Mouse (Mus musculus) lung, embryonic 15.5 days (tissue): Measurements from ENCODE around the gene Pskh1. TPM values are rescaled to one million over a fixed set of nuclear protein-coding genes. Genes with fewer than 3 reads are reported as not detected.

ENCODE experiments used
- ATAC-seq: fragments of 200-750 bp; cut with Nextera tagmentation; 2 replicates; pipeline ENCODE4 v1.8.0; 2017; ENCODE audit warnings: moderate number of reproducible peaks, borderline replicate concordance; ENCODE audit not compliant: low FRiP score, low TSS enrichment; ENCODE audit errors: extremely low read depth
- H3K27ac ChIP-seq: fragments of 300-500 bp; sonication (generic); 2 replicates; pipeline ENCODE4 v1.5.1; 2015; ENCODE audit warnings: moderate library complexity, mild to moderate bottlenecking, inconsistent platforms
- H3K27me3 ChIP-seq: fragments of 300-500 bp; sonication (generic); 2 replicates; pipeline ENCODE4 v1.6.1; 2015; ENCODE audit warnings: inconsistent platforms
- H3K36me3 ChIP-seq: fragments of 300-500 bp; sonication (generic); 2 replicates; pipeline ENCODE4 v1.6.1; 2015; ENCODE audit warnings: inconsistent platforms
- H3K4me1 ChIP-seq: fragments of 300-500 bp; sonication (generic); 2 replicates; pipeline ENCODE4 v1.6.1; 2015; ENCODE audit warnings: inconsistent platforms
- H3K4me2 ChIP-seq: fragments of 300-500 bp; sonication (generic); 2 replicates; pipeline ENCODE4 v1.6.1; 2015; ENCODE audit warnings: inconsistent platforms, mild to moderate bottlenecking, moderate library complexity
- H3K4me3 ChIP-seq: fragments of 300-500 bp; sonication (generic); 2 replicates; pipeline ENCODE4 v1.5.1; 2015; ENCODE audit warnings: mild to moderate bottlenecking, inconsistent platforms
- H3K9ac ChIP-seq: fragments of 300-500 bp; sonication (generic); 2 replicates; pipeline ENCODE4 v1.6.1; 2015; ENCODE audit warnings: inconsistent platforms
- H3K9me3 ChIP-seq: fragments of 300-500 bp; sonication (generic); 2 replicates; pipeline ENCODE4 v1.6.1; 2016; ENCODE audit warnings: inconsistent platforms
- WGBS: fragments of 180-500 bp; shearing (Covaris S2); methylation state at CpG from one replicate; pipeline ENCODE4 v1.1.7; 2015; 5-methylcytosine and 5-hydroxymethylcytosine counted together
- polyA plus RNA-seq: library from polyadenylated mRNA; unstranded; fragments of >200 nt; fragmentation: Nextera tagmentation; extraction: Ambion mirVana; gene quantifications from 2 replicates; pipeline ENCODE4 v1.2.1, GENCODE M21; 2015

Gene Pskh1
- polyA plus RNA-seq, 1 experiment from 2014 or later: 33.0 TPM

DNA sequence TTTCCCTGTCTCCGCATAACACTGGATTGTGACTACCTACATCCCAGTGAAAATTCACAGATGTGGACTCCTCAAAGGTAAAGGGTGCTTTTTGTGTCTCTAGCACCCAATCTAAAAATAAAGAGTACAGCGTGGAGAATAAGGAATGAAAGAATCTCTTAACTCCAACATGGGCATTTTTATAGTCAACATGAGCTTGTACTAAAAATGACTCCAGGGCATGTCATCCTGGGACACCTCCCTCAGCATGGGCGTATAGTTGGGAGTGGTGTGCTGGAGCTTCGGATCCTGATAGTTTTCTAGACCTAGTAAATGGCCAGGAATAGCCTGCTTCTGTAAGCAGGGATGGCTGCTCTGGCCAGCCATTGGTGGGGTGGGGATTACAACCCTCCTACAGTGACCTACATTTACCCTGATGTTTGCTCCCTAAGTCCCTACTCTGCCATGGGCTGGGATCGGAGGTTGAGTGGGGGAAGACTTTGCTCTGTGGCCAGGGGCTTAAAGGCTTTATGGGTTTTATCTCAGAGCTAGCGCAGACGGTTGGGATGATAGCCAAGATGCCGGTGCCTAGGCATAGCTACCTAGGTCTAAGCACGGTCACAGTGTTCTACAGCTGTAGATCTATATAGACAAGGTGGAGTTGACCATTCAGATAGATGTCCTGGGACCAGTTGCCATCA is 2.3 kb upstream of the Pskh1 start:
- H3K36me3 ChIP-seq: peaks cover 5% of the 10 kb centered on the region; the same call in 1 of the 2 replicates
- no peaks in the 10 kb centered on the region for H3K27me3 ChIP-seq
- no peak overlapping the region for H3K4me3 ChIP-seq
- 76% methylated on average over 9 of the region's 9 CpGs for WGBS
- peaks cover 17% of the 10 kb centered on the region for H3K4me1 ChIP-seq
- H3K9me3 ChIP-seq: no peaks in the 10 kb centered on the region
- no peak overlapping the region for H3K4me2 ChIP-seq
- H3K27ac ChIP-seq: no peak overlapping the region
- no peak for ATAC-seq
- no peak overlapping the region for H3K9ac ChIP-seq

DNA sequence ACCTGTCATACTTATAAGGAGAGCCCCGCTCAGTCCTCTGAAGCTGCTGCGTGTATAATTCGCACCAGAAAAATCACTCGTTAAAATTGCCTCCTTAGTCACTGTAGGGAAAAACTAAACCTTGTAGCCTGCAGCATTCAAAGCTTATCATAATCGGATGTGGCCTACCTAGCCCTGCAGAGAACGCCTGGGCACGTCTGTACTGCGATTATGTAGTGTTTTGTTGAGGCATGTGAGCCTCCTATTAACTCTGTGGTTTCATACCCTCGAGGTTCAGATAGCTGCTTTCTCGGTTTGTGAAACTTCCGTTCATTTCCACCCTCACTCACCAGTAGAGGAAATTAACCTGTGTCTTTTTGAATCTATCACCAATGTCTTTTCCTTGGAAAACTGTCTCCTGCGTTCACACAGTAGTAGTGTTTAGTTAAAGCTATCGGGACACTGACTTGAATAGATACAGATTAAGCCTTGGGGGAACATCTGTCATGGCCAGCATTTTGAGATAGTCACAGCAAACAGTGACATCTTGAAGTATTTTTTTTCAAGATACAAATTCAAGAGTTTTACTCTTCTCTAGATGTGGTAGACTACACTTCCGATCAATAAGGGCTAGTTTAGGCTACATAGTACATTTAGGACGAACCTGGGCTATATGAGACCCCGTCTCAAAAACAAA is 838 bp downstream of the Pskh1 start:
- Histone ChIP-seq H3K9me3 (no peaks in the 10 kb centered on the region), H3K9ac (peak overlapping the region; percentile 99), H3K36me3 (no peaks in the 10 kb centered on the region), H3K27me3 (no peaks in the 10 kb centered on the region), H3K27ac (peak overlapping the region; percentile 89), H3K4me3 (peak overlapping the region; percentile 80), H3K4me1 (peaks cover 13% of the 10 kb centered on the region), H3K4me2 (peak overlapping the region; percentile 60)
- ATAC-seq: no peak
- 26% methylated on average over 16 of the region's 16 CpGs for WGBS

DNA sequence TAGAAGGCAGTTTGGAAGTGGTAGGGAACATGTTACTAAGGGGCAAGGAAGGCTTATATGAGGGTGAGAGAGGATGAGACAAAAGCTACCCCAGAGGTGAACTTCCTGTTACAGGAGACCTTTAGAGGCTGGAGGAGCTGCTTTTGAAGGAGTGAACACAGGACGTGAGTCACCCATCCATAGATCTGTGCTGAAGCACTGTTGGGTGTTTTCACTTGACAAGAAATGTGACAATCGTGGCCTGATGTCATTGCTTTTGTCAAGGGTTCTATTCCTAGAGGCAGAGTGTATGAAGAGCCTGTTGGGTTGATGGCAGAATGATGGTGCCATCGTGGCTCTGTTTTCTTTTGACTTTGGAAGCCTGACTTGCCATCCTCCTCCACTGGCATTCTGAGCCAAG is 19.1 kb downstream of the Pskh1 start:
- no peak overlapping the region for H3K27ac ChIP-seq
- H3K9ac ChIP-seq: no peak overlapping the region
- H3K4me3 ChIP-seq: no peak overlapping the region
- H3K36me3 ChIP-seq: peaks cover 14% of the 10 kb centered on the region; the same call in 1 of the 2 replicates
- H3K9me3 ChIP-seq: no peaks in the 10 kb centered on the region
- WGBS: 84% methylated on average over 3 of the region's 3 CpGs
- H3K4me2 ChIP-seq: no peak overlapping the region
- ATAC-seq: no peak
- H3K4me1 ChIP-seq: no peaks in the 10 kb centered on the region
- H3K27me3 ChIP-seq: no peaks in the 10 kb centered on the region

DNA sequence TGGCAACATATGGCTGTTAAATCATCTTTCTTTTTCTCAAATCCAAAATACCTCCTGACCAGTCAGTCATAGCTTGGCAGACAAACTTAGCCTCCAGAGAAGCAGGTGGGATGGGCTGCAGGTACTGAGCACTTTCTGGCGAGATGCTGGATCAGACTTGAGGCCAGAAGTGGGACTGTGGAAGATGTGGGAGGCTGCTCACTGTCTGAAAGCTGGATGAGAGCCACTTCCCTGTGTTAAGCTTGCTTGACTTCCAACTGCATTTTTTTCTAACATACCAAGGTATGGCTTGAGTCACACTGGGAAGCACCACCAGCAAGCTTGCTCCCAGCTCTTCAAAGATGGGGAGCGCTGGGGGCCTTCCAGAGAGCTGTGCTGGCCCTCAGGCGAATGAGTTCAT is 24.9 kb downstream of the Pskh1 start:
- 60% methylated on average over 3 of the region's 3 CpGs for WGBS
- Histone ChIP-seq H3K9ac (no peak overlapping the region), H3K36me3 (peaks cover 12% of the 10 kb centered on the region), H3K4me1 (no peaks in the 10 kb centered on the region), H3K27ac (no peak overlapping the region), H3K4me3 (no peak overlapping the region), H3K27me3 (no peaks in the 10 kb centered on the region), H3K9me3 (no peaks in the 10 kb centered on the region), H3K4me2 (no peak overlapping the region)
- no peak for ATAC-seq

DNA sequence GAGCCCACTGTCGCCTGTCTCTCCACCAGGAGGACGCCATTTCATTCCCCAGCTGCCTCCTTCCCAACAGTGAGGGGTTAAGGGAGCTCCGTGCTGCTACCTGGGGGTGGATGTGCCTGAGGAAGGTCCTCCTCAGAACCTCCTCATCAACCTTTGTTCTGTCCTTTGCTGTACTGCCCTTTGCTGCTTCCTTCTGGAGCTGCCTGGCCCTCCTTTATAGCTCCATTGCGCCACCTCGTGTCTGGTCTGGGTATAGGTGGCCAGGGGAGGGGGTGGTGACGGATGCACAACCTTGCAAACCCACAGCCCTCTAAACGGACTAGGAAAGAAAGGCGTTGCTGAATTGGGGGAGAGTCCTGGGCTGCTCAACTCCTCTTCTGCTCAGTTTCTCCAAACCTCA is 30.4 kb downstream of the Pskh1 start:
- H3K9ac ChIP-seq: no peak overlapping the region
- 17% methylated on average over 8 of the region's 8 CpGs for WGBS
- no peak; the same call in 1 of the 2 replicates for ATAC-seq

DNA sequence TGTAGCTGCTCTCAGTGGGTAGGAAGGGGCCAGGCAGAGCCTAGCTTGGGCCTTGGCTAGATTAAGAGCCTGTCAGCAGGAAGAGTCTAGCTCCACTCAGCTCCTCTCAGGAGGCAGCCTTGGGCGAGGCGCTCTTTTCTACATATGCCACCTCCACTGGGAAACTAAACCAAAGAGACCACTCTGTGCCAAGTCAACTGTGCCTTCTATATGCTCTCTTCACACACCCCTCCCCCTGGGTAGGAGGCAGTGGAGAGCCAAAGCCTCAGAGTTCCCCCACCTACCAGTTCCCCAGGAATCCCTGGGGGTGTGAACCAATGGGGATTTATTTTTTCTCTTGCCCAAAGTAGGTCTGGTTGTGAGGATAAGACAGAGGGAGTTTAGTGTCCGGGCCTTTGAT is 31.0 kb downstream of the Pskh1 start:
- Histone ChIP-seq H3K27ac (no peak overlapping the region), H3K4me3 (no peak overlapping the region), H3K4me1 (peaks cover 4% of the 10 kb centered on the region; the same call in 1 of the 2 replicates), H3K4me2 (no peak overlapping the region), H3K9ac (no peak overlapping the region), H3K9me3 (no peaks in the 10 kb centered on the region), H3K36me3 (peaks cover 9% of the 10 kb centered on the region), H3K27me3 (no peaks in the 10 kb centered on the region)
- 92% methylated on average over 3 of the region's 3 CpGs for WGBS
- ATAC-seq: no peak

More for the DNA sequence above, 30.4 kb downstream of the Pskh1 start:
- no peak overlapping the region for H3K27ac ChIP-seq
- H3K27me3 ChIP-seq: no peaks in the 10 kb centered on the region
- H3K9me3 ChIP-seq: no peaks in the 10 kb centered on the region
- no peaks in the 10 kb centered on the region for H3K4me1 ChIP-seq
- H3K4me3 ChIP-seq: no peak overlapping the region
- peaks cover 9% of the 10 kb centered on the region for H3K36me3 ChIP-seq
- no peak overlapping the region for H3K4me2 ChIP-seq

DNA sequence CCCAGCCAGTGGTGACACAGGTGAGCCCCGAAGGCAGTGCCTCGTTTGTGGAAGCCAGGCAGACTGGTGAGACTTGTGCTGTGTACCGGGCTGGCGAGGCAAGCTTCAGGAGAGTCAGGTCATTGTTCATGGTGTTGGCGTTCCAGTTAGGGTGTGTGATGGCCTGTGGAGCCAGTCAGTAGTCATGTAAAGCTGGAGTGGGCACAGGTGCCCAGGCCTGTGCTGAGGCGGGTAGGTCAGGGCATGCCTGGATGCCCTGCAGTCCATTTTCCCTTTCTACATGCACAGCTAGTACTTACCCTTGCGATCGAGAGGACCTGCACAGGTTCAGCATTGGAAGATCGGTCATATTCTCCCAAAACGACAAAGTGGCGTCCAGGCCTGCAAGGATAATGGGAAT is 32.3 kb downstream of the Pskh1 start:
- Histone ChIP-seq H3K9me3 (no peaks in the 10 kb centered on the region), H3K27me3 (no peaks in the 10 kb centered on the region), H3K9ac (no peak overlapping the region), H3K27ac (no peak overlapping the region), H3K4me3 (no peak overlapping the region), H3K4me1 (peaks cover 9% of the 10 kb centered on the region; the same call in 1 of the 2 replicates), H3K4me2 (no peak overlapping the region), H3K36me3 (peaks cover 9% of the 10 kb centered on the region)
- no peak for ATAC-seq
- WGBS: 86% methylated on average over 11 of the region's 11 CpGs

DNA sequence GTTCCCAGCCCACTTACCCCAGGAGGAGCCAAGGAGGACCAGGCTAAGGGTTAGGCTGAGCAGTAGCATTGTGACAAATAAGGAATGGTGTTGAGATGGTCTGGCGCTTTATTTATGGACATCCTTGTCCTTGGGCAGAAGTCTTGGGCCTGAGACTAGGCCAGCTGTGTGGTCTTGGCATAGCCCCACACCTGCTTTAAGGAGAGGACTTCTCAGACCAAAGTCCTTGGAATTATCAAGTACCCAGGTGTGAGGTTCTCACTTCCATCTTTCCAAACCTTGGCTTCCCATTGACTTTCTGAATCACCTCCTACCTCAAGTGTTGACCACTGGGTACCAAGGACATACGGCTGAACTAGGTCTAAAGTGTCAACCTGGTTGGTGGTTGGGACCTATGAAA is 33.5 kb downstream of the Pskh1 start, which contains the start of gene Ctrl:
Gene Ctrl (minus strand): TSS at position 101 of the 400 bp plus-strand sequence.
- Histone ChIP-seq H3K4me2 (no peak within 1 kb of the TSS), H3K4me1 (peaks cover 16% of the 10 kb centered on the region), H3K27ac (no peak within 1 kb of the TSS), H3K4me3 (no peak within 1 kb of the TSS), H3K27me3 (no peaks in the 10 kb centered on the region), H3K9ac (no peak within 1 kb of the TSS), H3K9me3 (no peaks in the 10 kb centered on the region), H3K36me3 (peaks cover 9% of the 10 kb centered on the region)
- ATAC-seq: no peak
- WGBS: 86% methylated on average over 2 of the region's 2 CpGs

DNA sequence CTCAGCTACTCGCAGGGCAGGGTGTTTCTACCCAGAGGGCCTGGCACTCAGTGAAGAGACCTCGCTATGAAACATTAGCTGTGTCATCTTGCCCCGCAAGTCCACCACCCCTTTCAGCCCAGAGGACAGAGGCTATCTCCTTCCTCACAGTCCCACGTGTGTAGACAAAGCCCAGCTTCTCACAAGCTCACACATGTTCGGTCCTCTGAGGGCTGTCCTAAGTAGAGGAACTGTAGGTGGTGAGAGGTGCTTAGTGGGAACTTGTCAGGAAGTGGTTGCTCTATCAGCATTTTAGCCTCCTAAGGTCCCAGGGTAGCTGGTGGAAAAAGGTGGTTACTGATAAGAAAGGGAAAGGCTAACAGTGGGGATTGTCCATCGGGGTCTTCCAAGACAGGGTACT is 34.9 kb downstream of the Pskh1 start:
- Histone ChIP-seq H3K9me3 (no peaks in the 10 kb centered on the region), H3K4me3 (no peak overlapping the region), H3K27ac (no peak overlapping the region), H3K36me3 (no peaks in the 10 kb centered on the region; the same call in 1 of the 2 replicates), H3K27me3 (no peaks in the 10 kb centered on the region), H3K4me2 (no peak overlapping the region), H3K4me1 (peaks cover 16% of the 10 kb centered on the region), H3K9ac (no peak overlapping the region)
- WGBS: 66% methylated on average over 6 of the region's 6 CpGs
- ATAC-seq: no peak

DNA sequence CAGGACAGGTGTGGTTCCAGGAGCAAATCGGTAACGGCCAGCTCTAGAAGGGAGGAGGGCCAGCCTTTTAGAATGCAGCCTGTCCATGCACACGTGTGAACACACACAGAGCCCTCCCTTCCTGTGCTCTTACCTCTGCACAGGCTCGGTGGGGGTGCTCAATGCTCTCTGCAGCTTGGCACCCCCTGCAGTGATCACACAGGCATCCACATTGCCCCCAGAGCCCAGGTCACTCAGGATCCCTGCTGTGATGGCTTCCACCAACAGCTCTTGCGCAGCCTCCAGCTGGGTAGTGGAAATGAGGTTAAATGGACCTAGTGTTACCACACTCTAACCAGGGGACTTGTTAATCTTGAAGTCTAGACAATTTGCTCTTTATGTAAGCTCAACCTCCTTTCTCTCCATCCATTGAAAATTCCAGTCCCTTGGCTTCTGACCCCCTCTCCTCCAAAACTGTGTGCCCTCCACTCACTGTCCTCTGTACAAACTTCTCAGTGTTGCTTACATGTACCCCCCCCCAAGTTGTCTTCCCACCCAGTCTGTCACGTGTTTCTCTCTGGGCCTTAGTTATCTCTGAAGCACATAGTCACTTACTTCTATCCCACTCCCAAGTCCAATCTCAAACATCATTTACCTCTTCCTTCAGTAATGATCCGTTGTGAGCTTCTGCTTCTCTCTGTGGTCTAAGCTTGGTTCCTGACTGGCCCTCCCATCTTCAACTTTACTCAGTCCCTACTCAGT is 35.8 kb downstream of the Pskh1 start:
- Histone ChIP-seq H3K9me3 (no peaks in the 10 kb centered on the region), H3K4me2 (peak overlapping the region; percentile 95), H3K27me3 (no peaks in the 10 kb centered on the region), H3K9ac (peak overlapping the region; percentile 74; the same call in 1 of the 2 replicates), H3K36me3 (peaks cover 2% of the 10 kb centered on the region; the same call in 1 of the 2 replicates), H3K27ac (no peak overlapping the region; the same call in 1 of the 2 replicates), H3K4me3 (peak overlapping the region; percentile 91), H3K4me1 (peaks cover 16% of the 10 kb centered on the region)
- ATAC-seq: 0 out of 2 replicates have a peak, but pooled peaks have one; percentile 0
- 21% methylated on average over 7 of the region's 7 CpGs for WGBS

DNA sequence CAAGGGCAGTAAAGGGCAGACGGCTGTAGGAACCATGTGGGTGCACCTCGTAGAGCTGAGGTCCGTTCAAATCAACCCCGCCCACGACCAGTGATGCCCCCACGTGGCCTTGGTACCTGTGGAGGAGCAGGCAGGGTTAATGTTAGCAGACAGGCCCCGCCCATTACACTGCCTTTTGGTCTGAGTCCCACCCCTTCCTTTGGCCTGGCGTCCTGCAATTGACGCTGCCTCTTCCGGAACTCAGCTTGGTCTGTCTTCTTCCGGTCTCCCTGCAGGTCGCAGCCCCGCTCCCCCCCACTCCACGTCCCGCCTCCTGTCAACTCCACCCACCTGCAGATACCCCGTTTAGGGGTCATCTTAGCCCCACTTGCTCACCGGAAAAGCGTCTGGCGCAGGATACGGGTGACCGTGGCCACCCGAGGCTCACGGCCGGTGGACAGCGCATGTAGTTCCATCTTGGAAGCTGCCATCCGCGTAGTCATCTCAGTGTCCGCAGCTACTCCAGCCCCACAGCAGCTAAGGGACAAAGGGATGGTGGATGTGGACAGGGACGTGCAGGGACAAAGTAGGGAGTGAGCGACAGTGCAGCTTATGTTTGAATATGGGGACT is 36.7 kb downstream of the Pskh1 start:
- Histone ChIP-seq H3K9me3 (no peaks in the 10 kb centered on the region), H3K9ac (peak overlapping the region; percentile 74), H3K4me1 (peaks cover 16% of the 10 kb centered on the region), H3K27ac (peak overlapping the region; percentile 88), H3K4me3 (peak overlapping the region; percentile 91), H3K27me3 (no peaks in the 10 kb centered on the region), H3K4me2 (peak overlapping the region; percentile 95), H3K36me3 (0 out of 2 replicates have a peak, but pooled peaks cover 6% of the 10 kb centered on the region)
- under 1% methylated on average over 30 of the region's 30 CpGs for WGBS
- ATAC-seq: peak; percentile 90
